Mouse (Mus musculus): Measurements from ENCODE around the gene Snx3. TPM values are rescaled to one million over a fixed set of nuclear protein-coding genes. Genes with fewer than 3 reads are reported as not detected.

The Snx3 gene
- total RNA-seq (2023) = 84.5 and 89.9 TPM in 2 replicates

DNA sequence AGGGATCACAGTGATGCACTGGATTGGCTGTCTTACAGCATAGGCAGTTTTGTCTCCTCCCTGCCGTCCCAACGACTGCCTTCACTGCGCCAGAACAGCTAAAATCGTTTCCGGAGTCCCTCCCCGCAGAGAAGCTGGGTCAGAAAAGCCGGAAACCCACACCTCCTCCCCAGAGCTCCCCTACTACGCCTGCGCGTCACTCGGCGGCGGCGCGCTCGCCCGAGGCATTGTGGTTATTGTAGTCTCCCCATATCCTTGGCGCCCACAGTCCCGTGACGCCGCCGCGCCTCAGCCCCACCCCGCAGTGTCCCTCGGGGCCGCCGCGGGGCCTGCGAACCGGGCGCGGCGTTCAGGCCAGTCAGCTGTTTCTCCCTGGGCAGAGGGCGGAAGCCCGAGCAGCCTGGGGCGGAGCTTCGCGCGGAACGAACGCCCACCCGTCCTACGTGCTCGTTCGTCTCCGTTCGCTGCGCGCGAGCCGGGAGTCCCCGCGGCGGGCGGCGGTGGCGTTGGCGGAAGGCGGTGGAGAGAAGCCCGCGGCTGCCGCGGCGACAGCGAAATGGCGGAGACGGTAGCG, at the start of gene Snx3:
Gene Snx3 (plus strand): TSS at position 256 of the 574 bp plus-strand sequence.

DNA sequence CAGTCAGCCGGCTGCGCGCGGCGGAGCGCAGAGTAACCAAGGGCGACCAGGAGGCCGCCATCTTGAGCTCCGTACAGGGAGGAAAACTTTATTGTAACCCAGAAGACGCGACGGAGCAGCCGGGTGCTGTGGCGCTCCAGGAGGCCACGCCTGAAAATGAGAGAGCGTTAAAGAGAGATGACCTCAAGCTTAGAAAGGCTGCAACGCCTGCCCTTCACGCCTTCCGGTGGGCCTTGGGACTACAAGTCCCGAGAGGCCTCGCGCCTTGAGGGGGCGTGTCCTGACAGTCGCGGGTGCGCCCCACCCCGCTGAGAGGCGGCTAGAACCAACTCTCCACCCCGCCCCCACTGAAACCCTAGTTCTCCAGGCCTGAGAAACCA, 23.5 kb upstream of the Snx3 start, which contains the start of gene Afg1l:
Gene Afg1l (minus strand): TSS at position 225 of the 380 bp plus-strand sequence.

DNA sequence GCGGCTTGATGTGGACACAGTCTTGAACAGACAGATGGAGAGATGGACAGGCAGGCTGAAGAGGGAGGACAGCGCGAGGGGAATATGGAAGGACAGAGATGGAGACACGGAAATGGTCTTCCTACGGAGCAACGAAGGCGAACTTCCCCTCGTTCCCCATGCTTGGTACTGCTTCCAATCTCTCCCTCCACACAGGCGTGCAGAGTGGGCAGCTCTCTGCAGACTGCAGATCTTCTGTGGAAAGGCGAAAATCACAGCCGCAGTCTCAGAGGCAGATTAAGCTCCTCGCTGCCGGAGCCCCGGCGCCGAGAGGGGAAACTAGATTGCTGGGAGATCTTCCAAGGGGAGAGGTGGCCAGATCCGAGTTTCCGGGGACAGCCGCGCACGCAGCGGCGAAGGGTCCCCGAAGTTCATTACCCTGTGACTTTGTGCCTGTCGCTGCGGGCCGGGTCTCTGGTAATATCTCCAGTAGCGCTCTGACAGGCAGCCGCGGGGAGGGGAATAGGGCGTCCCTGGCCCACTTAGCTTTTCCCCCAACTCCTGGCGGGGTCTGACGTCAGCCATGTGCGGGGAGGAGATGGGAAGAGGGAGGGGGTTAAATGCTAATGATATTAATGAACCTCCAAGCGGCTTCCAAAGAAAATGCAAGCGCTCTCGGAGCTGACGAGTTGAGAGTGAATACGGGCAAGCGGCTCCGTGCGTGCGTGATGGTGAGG, 81.5 kb downstream of the Snx3 start, which contains the start of the genes Nr2e1 and Ostm1:
Gene Nr2e1 (minus strand): TSS at position 476 of the 716 bp plus-strand sequence.
Gene Ostm1 (plus strand): TSS at position 666 of the 716 bp plus-strand sequence.

Other genes starting within 250 kb of the Snx3 start
- 105 and 137 TPM in 2 replicates for gene Foxo3, start 225.3 kb upstream of the Snx3 start, total RNA-seq (2023)
- 1.8 and 2.1 TPM in 2 replicates for gene Afg1l, start 23.5 kb upstream of the Snx3 start, total RNA-seq (2023)
- gene Nr2e1, start 81.6 kb downstream of the Snx3 start, total RNA-seq (2023) = not detected in 2 replicates
- gene Ostm1, start 81.8 kb downstream of the Snx3 start, total RNA-seq (2023) = 27.4 and 31.3 TPM in 2 replicates